Mouse (Mus musculus): ENCODE measurements around the gene Grin1.

- TF ChIP-seq CTCF (IDR thresholded peaks at IDR 0.05 in 2 of 3, conservative IDR thresholded peaks at IDR 0.05 in 1 of 3; ENCODE audit: control insufficient read depth in 1 of 3, insufficient read depth in 1 of 3, low read depth in 2 of 3, low read length in 3 of 3, poor library complexity in 1 of 3, severe bottlenecking in 1 of 3) (no peak), ELF1 (IDR thresholded peaks at IDR 0.05; ENCODE audit: low read depth, low read length) (no peak), KAT2A (conservative IDR thresholded peaks at IDR 0.05; ENCODE audit: low read depth, low read length) (no peak), NELFE (IDR thresholded peaks at IDR 0.05; ENCODE audit: low read depth, low read length) (no peak), EP300 (IDR thresholded peaks at IDR 0.05; ENCODE audit: low read depth in 1 of 2, low read length in 2 of 2) (no peak), POLR2A (IDR thresholded peaks at IDR 0.05; ENCODE audit: control insufficient read depth in 1 of 2, insufficient read depth in 1 of 2, low read depth in 1 of 2, low read length in 2 of 2, poor library complexity in 1 of 2) (no peak), CHD2 (IDR thresholded peaks at IDR 0.05; ENCODE audit: low read length) (no peak)
These were observed 8.0 kb downstream of the Grin1 start for GRCm38 (mm10) chr2:25310969-25311368.

All from MEL (cell line).